Mouse (Mus musculus): Measurements from ENCODE around the gene Krt71. TPM values are rescaled to one million over a fixed set of nuclear protein-coding genes. Genes with fewer than 3 reads are reported as not detected.
"Not testable (repeated sequence)": the region's sequence is repeated elsewhere in the genome, so short reads cannot be mapped to it uniquely, and the experiment has no call there.

Gene Krt71
- total RNA-seq, 2 experiments from 2014 or later = 0.39 TPM; not detected in 1

GRCm38 (mm10) chr15:101690460-101690859, 52.4 kb downstream of the Krt71 start:
- not testable (repeated sequence) for DNase-seq (ENCODE audit: low spot score in 2 of 2)

- DNase-seq (ENCODE audit: low spot score in 2 of 2) = no peak
Measured at GRCm38 (mm10) chr15:101688161-101688560, 54.7 kb downstream of the Krt71 start.

Small RNA genes within 50 kb of the gene (microRNA-seq; reads per million reads assigned to microRNA genes)
- gene Gm44323 (not detected), gene Gm44342 (not detected)

Other genes with a start within 250 kb of the Krt71 start
- gene Gm49425, start 225.8 kb downstream of the Krt71 start, total RNA-seq (2021) = under 1 TPM in 1 of 2 experiments, not detected in 1; 0.36 TPM
- gene Krt84, start 210.3 kb downstream of the Krt71 start, total RNA-seq (2021) = not detected
- gene Krt82, start 192.4 kb downstream of the Krt71 start, total RNA-seq (2021) = not detected
- not detected for gene Krt90, start 180.2 kb downstream of the Krt71 start, total RNA-seq (2021)
- under 1 TPM in 1 of 2 experiments, not detected in 1; 0.08 TPM for gene Krt75, start 169.2 kb downstream of the Krt71 start, total RNA-seq (2021)
- gene Gm5414, start 114.9 kb downstream of the Krt71 start, total RNA-seq (2021) = not detected
- not detected for gene Gm5478, start 95.7 kb downstream of the Krt71 start, total RNA-seq (2021)
- gene Krt6b, start 62.8 kb downstream of the Krt71 start, total RNA-seq (2021) = under 1 TPM in 1 of 2 experiments, not detected in 1; 0.13 TPM
- under 1 TPM in 1 of 2 experiments, not detected in 1; 0.23 TPM for gene Krt6a, start 48.8 kb downstream of the Krt71 start, total RNA-seq (2021)
- gene Krt5, start 30.2 kb downstream of the Krt71 start, total RNA-seq (2021) = 1 to 10 TPM in 1 of 2 experiments, under 1 TPM in 1; 0.39 to 1.9 TPM
- gene Krt72, start 43.4 kb upstream of the Krt71 start, total RNA-seq (2021) = not detected
- under 1 TPM in 1 of 2 experiments, not detected in 1; 0.21 TPM for gene Krt73, start 59.2 kb upstream of the Krt71 start, total RNA-seq (2021)
- gene Krt2, start 75.1 kb upstream of the Krt71 start, total RNA-seq (2021) = not detected
- 1 to 10 TPM in 1 of 2 experiments, under 1 TPM in 1; 0.81 to 3.1 TPM for gene Krt1, start 107.7 kb upstream of the Krt71 start, total RNA-seq (2021)
- gene Krt77, start 126.6 kb upstream of the Krt71 start, total RNA-seq (2021) = not detected
- not detected for gene Krt76, start 149.8 kb upstream of the Krt71 start, total RNA-seq (2021)
- gene Krt4, start 181.6 kb upstream of the Krt71 start, total RNA-seq (2021) = under 1 TPM; 0.44 to 0.67 TPM
- gene Krt79, start 197.2 kb upstream of the Krt71 start, total RNA-seq (2021) = under 1 TPM; 0.44 to 0.47 TPM
- not detected for gene Krt78, start 211.2 kb upstream of the Krt71 start, total RNA-seq (2021)

All from gastrocnemius, postnatal 4 days (tissue).